Mouse (Mus musculus): ENCODE data around the gene Zdhhc14. TPM values are rescaled to one million over a fixed set of nuclear protein-coding genes. Genes with fewer than 3 reads are reported as not detected.

The Zdhhc14 gene
- 2.4 and 5.1 TPM in 2 replicates for polyA plus RNA-seq (2012; rRNA removed; ENCODE audit: low replicate concordance)

GRCm38 (mm10) chr17:5491801-5492745 is at the start of gene Zdhhc14:
TSS of gene Zdhhc14 (plus strand) at chr17:5492557.

Other genes with a start within 250 kb of the Zdhhc14 start
- 0.30 and 0.42 TPM in 2 replicates for gene Ldhal6b, start 73.8 kb upstream of the Zdhhc14 start, polyA plus RNA-seq (2012; rRNA removed; ENCODE audit: low replicate concordance)
- 21.5 and 22.8 TPM in 2 replicates for gene Tmem242, start 52.3 kb upstream of the Zdhhc14 start, polyA plus RNA-seq (2012; rRNA removed; ENCODE audit: low replicate concordance)